Mouse (Mus musculus) frontal cortex, postnatal 36 days (tissue): ENCODE results near the gene Col23a1.

ENCODE experiments used
- DNase-seq, 2 experiments: peaks; one replicate each; pipeline ENCODE4 v3.0.0; 2022; ENCODE audit warnings: low spot score in 2 of 2

Gene Col23a1

DNA sequence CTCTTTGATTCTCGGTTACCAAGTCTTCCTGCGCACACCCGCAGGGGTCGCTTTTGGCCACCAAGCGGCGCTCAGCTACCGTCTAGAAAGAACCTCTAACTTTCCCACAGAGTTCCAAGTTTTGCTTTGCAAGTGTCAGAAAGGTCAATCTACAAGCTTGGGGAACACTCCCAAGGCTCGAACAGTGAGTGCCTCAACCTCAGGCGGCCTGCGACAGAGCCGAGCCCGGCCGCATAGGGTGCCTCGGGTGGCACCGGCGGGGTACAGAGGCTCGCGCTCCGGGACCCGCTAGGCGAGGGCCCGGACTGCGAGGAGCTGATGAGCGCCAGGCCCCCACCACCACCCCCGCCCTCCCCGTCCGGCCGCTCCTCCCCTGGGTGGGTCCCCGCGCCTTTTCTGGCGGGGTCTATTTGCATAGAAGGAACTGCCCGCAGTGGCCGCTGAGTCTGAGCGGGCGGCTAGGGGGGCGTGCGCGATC lies at the start of gene Col23a1:
TSS of gene Col23a1 (plus strand) at position 357 of the 478 bp plus-strand sequence.
- DNase-seq, result peak; percentile 60 to 70

DNA sequence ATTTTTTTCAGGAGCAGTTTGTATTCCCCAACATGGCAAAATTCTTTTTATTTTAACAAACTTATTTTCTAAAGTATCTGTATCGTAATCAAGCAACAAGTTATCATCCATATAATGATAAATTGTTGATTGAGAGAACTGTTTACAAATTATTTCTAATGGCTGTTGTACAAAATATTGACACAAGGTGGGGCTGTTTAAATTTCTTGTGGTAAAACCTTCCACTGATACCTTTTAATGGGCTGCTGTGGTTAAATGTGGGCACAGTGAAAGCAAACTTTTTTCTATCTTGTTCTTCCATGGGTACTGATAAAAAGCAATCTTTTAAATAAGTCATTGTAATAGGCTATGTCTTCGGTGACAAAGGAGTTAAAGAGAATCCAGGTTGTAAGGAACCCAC lies 46.8 kb upstream of the Col23a1 start:
- DNase-seq, result no peak

DNA sequence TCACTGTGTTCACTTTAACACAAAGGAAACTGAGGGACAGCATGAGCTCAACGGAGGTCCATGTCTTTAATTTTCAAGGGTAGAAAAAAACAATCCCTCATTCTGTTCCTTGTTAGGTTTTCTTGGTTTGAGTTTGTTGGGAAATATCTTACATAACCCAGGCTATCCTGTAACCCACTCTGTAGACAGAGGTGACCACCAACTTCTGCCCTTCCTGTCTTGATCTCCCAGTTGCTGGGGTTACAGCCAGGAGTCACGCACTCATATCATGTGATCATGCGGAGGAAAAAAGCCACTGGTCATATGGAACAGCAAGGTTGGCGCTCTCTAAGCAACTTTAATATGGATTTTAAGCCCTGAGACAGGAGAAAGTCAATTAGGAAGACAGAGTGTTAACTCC lies 32.7 kb upstream of the Col23a1 start:
- no peak for DNase-seq

DNA sequence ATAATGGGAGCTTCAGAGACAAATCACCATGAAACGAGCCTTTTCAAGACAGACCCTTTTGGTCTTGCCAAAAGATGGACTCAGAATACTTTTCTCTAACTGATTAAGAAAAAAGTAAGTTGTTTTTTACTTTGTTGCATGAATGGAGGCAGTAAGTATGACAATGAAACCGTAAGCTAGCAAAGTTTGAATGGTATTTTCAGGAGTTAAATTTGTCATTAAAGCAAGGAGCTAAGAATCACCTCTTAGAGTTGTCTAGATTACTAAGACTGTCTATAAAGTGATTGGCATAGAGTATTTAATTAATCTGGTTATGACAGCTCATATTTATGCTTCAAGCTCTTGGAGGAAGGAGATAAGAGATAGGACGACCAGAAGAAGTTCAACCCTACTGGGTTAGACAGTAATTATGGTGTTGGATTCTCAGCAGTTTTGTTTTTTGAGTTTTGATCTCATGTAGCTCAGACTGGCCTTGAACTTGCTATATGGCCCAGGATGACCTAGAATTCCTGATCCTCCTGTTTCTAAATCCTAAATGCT lies 28.0 kb upstream of the Col23a1 start, which contains the start of gene Clk4:
TSS of gene Clk4 (plus strand) at position 51 of the 540 bp plus-strand sequence.
- DNase-seq, result no peak

DNA sequence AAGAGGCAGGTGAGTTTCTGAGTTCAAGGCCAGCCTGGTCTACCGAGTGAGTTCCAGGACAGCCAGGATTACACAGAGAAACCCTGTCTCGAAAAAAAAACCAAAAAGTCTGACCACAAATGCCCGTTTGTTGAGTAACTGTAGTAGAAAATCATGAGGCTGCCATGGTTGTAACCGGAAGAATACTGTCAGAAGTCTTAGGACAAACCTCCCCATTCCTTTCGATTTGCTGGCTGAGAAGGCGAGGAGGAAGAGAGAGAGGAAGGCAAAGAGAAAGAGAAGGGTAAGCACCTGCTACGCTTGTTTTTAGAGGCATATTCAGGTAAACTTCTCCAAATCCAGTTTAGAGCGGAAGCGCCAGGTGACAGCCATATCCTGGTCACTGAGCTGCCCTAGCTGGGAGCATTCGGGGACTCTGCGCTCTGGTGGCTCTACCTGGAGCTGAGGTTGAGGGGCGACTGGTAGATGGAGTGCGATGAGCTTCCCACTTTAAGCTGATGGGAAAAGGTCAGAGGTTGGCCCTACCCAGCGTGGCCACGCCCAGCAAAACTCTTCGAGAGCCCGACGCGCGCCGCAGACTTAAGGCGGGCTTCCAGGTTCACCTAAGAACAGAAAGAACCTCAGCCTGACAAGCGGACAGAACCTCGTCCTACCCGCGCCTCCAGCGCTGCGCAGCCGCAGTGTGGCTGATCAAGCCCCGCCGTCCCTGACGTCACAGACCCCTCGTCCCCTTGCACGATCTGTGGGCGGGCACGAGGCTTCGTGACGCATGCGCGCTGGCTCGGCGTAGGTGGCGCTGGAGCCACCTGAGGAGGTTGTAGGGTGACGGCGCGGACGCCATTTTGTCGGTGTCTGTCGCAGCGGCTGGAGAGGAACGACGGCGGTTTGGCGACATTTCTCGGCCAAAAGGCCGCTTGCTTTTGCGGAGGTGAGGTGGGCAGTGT lies 27.1 kb upstream of the Col23a1 start, which contains the start of gene BC049762:
TSS of gene BC049762 (minus strand) at position 705 of the 944 bp plus-strand sequence.
- DNase-seq, result peak; percentile 99

DNA sequence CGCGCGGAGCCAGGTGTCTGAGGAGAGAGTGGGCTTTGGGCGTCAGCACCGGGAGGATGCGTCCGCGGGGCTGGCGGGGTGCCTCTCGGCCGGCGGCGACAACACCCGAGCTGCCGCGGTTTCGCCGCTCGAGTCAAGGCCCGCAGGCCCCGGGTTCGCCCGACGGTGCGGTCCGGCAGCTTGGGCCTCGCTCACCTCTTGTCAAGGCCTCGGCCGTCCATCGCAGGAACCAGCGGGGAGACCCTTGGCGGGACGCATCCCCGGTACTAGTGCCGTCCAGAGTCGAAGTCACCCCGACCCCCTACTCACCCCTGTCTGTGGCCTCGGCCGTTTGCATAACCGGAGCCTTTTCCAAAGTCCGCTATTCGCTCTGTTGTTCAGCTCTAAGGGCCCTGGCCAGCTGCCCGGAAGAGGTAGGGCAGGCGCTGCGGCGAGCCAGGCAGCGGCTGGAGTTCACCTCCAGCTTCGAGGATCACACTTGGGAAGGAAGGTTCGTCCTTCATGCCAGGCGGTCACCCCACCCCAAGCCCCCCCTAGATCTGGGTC lies 26.4 kb upstream of the Col23a1 start:
- DNase-seq, result peak in 1 of 2 experiments; percentile 53

DNA sequence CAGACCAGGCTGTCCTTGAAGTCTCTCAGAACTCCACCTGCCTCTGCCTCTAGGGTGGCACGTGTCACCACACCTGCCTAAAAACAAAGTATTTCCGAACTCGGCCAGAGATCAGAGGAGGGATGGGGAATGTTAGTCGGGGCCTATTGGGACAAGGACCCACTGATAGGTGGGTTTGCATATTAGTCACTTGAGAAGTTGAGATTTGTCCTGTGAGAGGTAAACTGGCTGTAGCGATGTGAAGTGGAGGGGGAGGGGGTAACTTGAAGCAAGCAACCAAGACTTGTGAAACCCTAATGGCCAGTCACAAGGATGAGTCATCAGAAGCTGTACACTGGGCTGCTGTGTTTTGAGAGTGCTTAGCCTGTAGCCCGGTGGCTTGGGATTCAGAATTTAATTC lies 25.4 kb upstream of the Col23a1 start:
- no peak for DNase-seq

DNA sequence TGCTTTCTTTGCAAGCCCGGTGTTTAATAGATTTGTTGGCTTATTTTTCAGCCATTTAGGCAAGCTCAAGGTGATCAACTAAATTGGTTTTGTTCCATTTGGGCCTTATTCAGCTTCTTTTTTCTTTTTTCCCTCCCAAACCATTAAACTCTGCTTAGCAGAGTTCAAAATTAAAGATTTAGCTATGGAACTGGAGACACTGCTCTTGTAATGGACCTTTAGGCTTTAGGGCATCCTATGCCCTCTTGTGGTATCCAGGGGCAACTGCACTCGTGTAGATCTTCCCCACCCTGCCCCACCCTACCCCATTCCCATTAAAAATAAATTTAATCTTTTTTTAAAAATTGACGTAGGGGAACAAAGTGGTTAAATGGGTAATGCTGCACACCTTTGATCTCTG lies 24.4 kb upstream of the Col23a1 start:
- no peak for DNase-seq

DNA sequence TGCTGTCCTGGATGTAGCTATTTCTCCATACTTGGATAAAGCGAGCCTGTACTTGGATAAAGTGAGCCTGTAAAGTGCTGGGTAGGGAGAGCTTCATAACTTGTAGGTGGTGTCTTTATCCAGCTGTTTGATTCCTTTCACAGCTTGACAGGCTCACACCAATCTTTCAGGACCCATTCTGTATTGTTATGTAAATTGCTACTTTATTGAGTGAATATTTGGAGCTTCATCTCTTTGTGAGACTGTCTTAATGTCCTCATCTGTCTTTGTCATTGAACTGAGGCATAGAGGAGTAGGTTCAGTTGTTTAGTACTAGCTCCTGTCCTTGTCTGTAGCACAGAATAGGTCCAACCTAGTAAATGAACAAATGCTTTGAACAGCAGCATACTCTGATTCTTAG lies 15.3 kb upstream of the Col23a1 start:
- no peak for DNase-seq

DNA sequence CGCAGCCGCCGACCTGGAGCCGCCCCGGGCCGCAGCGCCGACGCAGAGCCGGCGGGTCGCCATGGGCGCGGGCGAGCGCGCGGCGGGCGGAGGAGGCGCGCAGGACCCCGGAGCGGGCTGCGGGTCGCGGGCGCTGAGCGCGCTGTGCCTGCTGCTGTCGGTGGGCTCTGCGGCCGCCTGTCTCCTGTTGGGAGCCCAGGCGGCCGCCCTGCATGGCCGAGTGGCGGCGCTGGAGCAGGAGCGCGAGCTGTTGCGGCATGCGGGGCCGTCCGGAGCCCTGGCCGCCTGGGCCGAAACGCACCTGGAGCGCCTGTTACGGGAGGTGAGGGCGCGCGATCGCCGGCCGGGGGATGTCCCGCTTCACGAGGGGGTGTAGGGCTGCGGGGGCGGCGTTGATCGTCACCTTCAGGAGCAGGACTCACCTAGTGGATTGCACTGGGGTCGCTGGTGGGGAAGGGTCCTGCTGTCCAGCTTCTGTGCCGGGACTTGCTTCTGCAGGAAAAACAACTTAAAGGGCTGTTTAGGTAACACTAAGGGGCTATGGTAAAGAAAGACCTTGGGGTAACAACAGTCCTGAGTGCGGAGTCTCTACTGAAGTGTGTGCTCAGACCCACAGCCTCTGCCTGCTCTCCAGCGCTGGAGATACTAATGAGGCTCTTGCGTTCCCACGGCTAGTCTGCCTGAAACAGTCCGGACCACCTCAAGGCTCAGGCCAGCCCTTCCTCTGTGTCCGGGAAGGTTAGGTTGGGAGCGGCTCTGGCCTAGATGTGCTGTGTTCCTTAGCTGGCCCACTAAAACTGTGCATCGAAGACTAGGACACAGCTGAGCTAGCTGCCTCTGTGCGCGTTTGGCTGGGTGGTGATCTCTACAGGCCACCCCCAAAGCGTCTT lies 591 bp downstream of the Col23a1 start:
- no peak for DNase-seq

DNA sequence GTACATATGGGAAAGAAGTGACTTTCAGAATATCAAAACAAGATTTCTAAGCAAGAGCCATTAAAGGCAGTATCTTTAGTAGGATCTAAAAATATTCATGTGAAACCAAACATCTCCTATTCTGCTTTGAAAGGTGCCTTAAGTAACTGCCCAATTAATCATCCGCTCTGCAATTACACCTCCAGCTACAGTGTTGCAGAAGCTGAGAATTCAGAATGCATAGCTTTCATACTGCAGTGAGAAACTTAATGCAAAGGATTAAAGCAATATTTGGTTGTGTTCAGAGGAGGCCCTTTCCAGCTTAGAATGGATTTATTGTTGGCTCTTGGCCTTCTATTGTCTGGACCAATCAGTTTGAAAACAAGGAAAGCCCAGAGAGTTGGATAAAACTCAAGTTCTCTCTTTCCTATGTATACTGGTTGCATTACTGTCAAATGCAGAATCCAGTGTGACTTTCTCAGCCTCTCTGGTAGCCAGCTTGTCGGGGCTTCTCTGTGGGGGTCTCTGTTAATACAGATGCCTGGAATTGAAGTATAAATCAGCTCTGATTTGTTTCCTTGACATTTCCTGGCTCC lies 4.3 kb downstream of the Col23a1 start:
- no peak for DNase-seq

DNA sequence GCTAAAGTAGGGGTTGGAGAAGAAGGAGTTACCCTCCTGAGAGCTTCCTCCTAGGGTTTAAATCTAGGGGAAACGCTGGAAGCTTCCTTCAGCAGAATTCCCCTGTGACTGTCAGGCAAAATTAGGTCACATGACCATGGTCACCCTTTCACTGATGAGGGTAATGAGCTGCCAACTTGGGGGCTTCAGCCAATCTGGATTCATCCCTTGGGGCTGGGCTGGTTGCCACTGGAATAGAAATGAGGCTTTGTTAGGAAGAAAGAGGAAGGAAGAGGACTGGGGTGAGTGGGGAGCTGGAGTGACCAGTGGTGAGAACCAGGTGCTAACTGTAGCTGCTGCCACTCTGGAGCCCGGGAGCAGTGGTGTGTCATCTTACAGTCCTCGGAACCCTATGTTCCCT lies 6.0 kb downstream of the Col23a1 start:
- no peak for DNase-seq

DNA sequence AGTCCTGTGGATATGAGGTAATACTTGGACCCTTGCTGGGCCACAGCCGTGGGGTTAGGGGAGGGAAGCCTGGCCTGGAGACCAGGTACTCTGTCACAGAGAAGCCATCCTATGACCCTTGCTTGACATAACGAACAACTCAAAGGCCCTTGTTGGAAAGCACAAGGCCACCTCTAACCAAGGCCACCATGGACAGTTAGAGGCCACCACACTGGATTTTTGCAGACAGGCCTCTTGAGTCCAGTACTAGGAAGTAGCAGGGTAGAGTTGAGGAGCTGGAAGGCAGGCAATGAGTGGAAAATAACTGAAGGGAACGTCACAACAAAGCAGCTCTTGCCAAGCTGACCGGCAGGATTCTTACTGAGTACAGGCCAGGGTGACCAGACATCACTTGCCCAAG lies 9.0 kb downstream of the Col23a1 start:
- DNase-seq, result no peak

DNA sequence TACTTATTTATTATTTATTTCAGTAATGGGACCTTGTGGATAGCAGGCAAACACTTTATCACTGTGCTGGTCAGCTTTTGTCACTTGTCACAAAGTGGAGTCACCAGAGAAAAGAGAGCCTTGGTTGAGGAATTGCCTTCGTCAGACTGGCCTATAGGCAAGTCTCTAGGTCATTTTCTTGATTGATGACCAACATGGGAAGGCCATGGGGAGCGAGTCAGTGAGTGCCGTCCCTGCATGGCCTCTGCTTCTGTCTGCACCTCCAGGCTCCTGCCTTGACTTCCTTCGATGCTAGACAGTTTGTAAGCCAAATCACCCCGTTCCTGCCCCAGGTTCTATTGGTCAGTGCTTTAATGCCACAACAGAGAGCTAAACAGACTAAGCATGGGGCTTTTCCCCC lies 12.7 kb downstream of the Col23a1 start:
- DNase-seq, result no peak

DNA sequence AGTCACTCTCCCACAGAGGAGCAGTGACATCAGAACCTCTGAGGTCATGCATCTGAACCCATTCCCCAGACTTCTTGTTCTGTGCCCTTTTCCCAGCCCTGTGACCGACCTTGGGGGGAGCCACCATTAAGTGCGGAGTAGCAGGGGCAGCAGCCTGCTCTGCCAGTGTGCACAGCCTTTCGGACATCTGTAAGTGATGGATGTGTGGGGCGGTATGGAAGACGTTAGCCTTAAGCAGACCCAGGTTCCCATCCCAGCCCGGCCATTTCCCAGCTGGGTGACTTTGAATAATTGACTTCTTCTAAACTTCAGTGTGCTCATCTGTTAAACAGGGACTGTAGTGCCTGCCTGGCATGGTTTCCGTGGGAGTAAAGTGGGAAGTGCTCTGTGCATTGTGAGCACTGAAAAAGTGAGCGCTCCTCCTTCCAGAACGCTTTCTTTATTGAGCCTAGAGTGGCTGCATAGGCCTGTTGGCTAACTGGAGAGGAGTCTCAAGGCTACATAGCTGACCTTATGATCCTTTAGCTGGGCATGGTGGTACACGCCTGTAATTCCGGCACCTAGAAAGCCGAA lies 14.3 kb downstream of the Col23a1 start:
- DNase-seq, result peak; percentile 26 to 41

DNA sequence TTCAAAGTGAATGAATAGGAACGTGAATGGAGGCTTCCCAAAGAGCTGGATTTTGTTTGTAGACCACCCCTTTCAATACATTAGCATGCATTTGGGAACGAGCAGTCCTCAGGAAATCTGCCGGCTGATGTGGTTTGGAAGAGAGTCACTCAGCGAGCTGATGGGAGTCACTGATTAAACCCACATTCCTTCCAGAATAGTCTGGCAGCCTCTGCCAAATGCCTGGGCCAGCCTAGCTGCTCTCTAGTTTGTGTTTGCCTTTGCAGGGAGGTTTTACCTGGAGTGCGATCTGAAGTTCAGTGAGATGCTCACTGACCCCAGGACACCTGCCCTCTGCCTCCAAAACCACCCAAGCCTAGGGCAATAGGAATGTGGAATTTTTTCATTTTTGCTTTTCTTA lies 18.6 kb downstream of the Col23a1 start:
- no peak for DNase-seq

DNA sequence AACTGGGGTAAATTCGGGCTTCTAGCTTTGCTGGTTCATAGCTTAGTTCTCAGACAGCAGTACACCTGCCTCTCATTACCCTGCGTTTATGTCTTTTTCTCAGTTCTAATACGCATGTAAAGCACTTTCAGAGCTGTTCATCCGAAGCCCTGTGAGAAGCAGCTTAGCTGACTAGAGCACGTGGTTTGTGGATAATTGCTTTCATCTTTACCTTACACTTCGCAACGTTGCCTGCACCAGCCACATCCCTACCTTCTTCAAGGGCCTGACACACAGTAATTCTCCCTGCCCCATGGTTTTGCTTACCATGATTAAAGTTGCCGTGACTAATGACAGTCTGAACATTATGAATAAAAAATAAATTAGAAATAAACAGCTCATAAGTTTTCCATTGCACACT lies 22.1 kb downstream of the Col23a1 start:
- no peak for DNase-seq

DNA sequence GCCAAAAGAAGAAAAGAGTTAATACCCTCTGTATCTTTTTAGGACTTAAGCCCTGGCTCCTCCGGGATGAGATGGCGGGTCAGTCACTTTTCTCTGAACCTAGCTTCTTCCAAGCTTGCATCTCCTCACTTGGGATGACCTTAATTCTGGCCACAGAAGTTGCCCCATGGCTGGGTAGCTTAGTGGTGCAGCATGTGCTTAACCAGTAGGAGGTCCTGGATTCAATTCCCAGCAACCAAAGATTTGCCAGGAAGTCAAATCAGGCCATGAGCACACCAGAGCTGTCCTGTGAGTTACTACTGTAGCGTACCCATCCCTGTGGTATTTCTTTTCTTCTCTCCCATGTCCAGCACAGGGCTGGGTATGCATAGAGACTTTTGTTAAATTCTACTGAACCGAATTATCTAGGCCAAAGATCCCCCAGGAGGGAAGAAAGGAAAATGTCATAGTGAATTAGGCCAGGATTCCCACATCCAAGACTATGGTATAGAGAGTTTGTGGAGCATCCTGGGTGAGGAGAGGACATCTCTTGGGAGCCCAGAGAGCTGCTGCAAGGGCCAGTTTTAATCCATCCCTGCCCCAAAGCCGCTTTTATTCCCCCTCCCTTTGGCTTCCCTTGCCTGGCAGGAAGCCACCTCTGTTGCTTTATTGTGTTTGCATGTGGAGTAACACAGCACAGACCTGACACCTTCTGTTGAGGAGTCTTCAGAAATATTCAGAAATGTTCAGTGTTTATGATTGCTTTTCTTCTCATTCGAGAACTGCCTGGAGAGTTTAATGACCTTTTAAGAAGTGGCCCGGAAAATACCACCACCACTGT lies 26.5 kb downstream of the Col23a1 start:
- no peak for DNase-seq

DNA sequence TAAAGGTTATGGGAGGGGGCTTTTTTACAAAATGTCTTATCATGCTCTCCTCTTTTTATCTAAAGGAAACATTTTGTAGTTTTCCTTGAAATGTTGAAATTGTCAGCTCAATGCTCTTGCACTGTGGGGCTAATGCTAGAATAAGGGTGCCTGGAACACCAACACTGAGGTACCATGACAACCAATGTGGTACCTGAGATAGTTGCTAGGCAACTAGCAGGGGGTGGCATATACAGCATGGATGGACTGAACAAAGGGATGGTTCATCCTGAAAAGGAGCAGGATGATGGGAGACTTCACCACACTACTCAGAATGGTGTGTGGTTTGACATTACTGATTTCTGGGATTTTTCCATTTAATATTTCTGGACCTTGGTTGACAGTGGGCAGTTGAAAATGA lies 30.9 kb downstream of the Col23a1 start:
- no peak for DNase-seq

DNA sequence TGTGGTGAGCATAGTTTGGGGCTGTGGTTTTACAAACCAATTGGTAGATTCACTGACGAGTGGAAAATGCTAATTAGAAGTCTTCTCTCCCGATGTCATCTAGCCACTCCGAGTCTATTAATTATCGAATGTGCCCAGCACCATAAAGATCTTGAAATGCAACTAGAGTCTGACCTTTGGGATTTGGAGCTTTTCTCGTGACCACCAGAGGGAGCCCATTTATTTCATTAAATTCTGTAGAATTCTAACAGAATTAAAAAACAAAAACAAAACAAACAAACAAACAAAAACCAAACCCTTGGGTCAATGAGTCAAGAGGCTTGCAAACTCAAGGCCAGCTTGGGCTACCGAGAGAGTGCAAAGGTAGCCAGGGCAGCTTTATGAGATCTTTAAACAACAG lies 37.2 kb downstream of the Col23a1 start:
- DNase-seq, result no peak
